Mouse (Mus musculus) forebrain, embryonic 15.5 days (tissue): ENCODE measurements around the gene Hdac10. TPM values are rescaled to one million over a fixed set of nuclear protein-coding genes. Genes with fewer than 3 reads are reported as not detected.
A peak's percentile ranks its signal among the peaks of the same experiment; 100 is the strongest.

Source experiments
- ATAC-seq: fragments of 200-750 bp; cut with Nextera tagmentation; replicated peaks from 2 replicates; pipeline ENCODE4 v1.8.0; 2017; ENCODE audit warnings: mild to moderate bottlenecking, moderate TSS enrichment, moderate library complexity
- H3K27ac ChIP-seq: fragments of 300-500 bp; sonication (generic); replicated peaks from 2 replicates; pipeline ENCODE4 v1.5.1; 2015; ENCODE audit warnings: mild to moderate bottlenecking, inconsistent platforms
- H3K27me3 ChIP-seq: fragments of 300-500 bp; sonication (generic); 2 replicates; pipeline ENCODE4 v1.6.1; 2015; ENCODE audit warnings: inconsistent platforms
- H3K36me3 ChIP-seq: fragments of 300-500 bp; sonication (generic); 2 replicates; pipeline ENCODE4 v1.6.1; 2015; ENCODE audit warnings: mild to moderate bottlenecking, inconsistent platforms
- H3K4me1 ChIP-seq: fragments of 300-500 bp; sonication (generic); 2 replicates; pipeline ENCODE4 v1.6.1; 2015; ENCODE audit warnings: inconsistent platforms
- H3K4me2 ChIP-seq: fragments of 300-500 bp; sonication (generic); replicated peaks from 2 replicates; pipeline ENCODE4 v1.6.1; 2015; ENCODE audit warnings: mild to moderate bottlenecking, inconsistent platforms
- H3K4me3 ChIP-seq: fragments of 300-500 bp; sonication (generic); 2 replicates; pipeline ENCODE4 v1.5.1; 2015; ENCODE audit warnings: mild to moderate bottlenecking, inconsistent platforms
- H3K9ac ChIP-seq: fragments of 300-500 bp; sonication (generic); replicated peaks from 2 replicates; pipeline ENCODE4 v1.6.1; 2015; ENCODE audit warnings: mild to moderate bottlenecking, inconsistent platforms
- H3K9me3 ChIP-seq: fragments of 300-500 bp; sonication (generic); 2 replicates; pipeline ENCODE4 v1.6.1; 2016; ENCODE audit warnings: inconsistent platforms
- WGBS: fragments of 180-500 bp; shearing (Covaris S2); methylation state at CpG from one replicate; pipeline ENCODE4 v1.1.7; 2015; ENCODE audit warnings: mixed read lengths; 5-methylcytosine and 5-hydroxymethylcytosine counted together
- polyA plus RNA-seq: library from polyadenylated mRNA; unstranded; fragments of >200 nt; fragmentation: Nextera tagmentation; extraction: Ambion mirVana; gene quantifications from 2 replicates; pipeline ENCODE4 v1.2.1, GENCODE M21; 2015

Gene Hdac10
- polyA plus RNA-seq, 1 experiment from 2014 or later: 31.5 TPM

DNA sequence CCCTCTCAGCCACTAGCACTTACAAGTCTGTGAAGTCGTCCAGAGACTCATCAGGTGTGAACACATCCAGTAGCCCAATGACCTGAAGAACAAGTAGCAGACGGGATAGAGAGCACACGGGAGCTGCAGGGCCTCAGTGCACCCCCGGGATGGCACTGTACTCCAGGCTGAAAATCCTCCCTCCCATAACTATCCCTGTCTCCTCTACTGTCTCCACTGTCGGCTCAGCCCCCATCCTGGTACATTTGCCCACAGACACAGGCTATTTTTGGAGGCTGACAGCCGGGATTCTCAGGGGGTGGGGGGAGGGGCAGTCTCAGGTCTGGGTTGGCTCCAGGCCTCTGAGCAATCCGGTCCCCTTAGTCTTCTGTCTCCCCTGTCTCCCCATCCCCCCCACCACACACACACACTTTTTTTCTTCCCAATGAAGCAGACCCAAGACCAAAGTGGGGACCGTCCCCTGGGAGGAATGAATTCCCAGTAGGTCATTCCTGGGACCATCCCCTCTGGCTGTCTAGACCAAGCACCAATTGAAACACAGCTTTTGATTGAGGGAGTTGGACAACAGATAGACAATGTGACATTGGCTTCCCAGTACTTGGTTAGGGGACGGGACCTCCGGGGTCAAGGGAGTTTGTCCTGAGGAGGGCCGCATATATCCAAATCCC, 9.0 kb upstream of the Hdac10 start:
- no peaks in the 10 kb centered on the region for H3K9me3 ChIP-seq
- H3K36me3 ChIP-seq: no peaks in the 10 kb centered on the region
- H3K27ac ChIP-seq: no peak overlapping the region
- H3K27me3 ChIP-seq: peaks cover 9% of the 10 kb centered on the region; the same call in 1 of the 2 replicates
- WGBS: 73% methylated on average over 11 of the region's 11 CpGs
- H3K4me3 ChIP-seq: no peak overlapping the region
- H3K4me2 ChIP-seq: no peak overlapping the region
- H3K9ac ChIP-seq: no peak overlapping the region
- H3K4me1 ChIP-seq: peaks cover 19% of the 10 kb centered on the region
- no peak for ATAC-seq

DNA sequence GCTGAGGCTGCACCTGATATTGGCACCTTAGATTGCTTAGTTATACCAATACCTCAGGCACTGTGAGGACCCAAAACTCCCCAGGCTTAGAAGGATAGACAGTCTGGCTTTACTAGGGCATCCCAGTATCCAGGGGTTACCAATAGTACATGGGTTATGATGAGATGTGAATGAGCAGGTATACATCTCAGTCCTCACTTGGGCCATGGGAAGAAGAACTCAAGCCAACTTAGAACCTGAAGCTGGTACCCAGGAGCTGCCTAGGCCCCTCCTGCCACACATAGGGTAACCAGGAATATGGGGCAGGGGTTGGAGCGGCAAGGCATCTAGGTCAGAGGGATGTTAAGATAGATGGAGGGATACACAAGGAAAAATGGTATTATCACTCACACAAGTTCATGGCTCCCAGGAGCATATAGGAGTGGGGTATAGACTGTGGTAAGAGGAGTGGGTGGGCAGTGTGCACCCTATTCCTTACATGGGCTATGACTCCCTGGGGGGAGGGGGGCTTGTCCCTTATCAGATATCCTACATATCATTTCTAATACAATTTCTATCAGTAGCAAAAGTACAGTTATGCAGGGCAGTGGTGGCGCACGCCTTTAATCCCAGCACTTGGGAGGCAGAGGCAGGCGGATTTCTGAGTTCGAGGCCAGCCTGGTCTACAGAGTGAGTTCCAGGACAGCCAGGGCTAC, 8.1 kb upstream of the Hdac10 start:
- Histone ChIP-seq H3K9ac (no peak overlapping the region), H3K4me1 (peaks cover 19% of the 10 kb centered on the region), H3K27ac (no peak overlapping the region), H3K4me3 (no peak overlapping the region), H3K36me3 (no peaks in the 10 kb centered on the region), H3K4me2 (no peak overlapping the region), H3K27me3 (peaks cover 9% of the 10 kb centered on the region; the same call in 1 of the 2 replicates), H3K9me3 (no peaks in the 10 kb centered on the region)
- no peak for ATAC-seq
- 91% methylated on average over 5 of the region's 5 CpGs for WGBS

DNA sequence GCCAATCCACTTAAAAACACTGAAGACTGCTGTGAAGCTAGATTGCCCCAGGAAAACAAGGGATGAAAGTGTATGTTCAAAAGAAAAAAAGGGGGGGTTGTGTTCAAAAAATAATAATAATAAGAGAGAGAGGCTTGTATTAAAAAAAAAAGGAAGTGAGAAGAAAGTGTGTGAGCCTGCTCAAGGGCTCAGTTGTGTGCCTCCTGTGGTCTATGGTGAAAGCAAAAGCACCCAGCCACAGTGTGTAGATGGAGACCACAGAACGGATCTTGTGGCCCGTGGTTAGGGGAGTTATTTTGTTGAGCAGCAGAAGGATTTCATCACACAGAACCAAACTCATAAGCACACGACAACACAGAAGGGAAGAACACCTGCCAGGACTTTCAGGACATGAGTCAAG, 2.8 kb upstream of the Hdac10 start:
- Histone ChIP-seq H3K9ac (no peak overlapping the region), H3K27me3 (no peaks in the 10 kb centered on the region), H3K4me3 (no peak overlapping the region), H3K4me1 (peaks cover 16% of the 10 kb centered on the region), H3K36me3 (no peaks in the 10 kb centered on the region), H3K27ac (no peak overlapping the region), H3K9me3 (no peaks in the 10 kb centered on the region), H3K4me2 (no peak overlapping the region)
- ATAC-seq: no peak
- 92% methylated on average over 3 of the region's 3 CpGs for WGBS

DNA sequence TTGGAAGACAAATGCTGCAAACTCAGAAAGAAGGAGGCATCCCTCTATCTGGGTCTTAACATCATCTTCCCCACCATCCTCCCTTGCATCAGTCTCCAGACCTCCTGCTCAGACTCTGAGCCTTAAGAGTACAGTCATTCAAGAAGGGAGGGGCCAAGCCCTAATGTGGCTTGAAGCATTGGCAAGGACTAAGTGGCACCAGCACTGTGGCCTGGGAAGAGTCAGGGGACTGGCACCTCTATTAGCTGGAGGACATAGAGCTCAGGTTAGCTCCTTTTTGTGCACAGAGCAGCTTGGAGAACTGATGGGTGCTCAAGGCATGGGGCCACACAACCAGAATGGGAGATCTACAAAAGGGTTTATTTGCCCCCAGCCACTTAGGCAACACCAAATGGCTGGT, 1.7 kb upstream of the Hdac10 start:
- Histone ChIP-seq H3K4me1 (peaks cover 16% of the 10 kb centered on the region), H3K4me3 (no peak overlapping the region), H3K27me3 (no peaks in the 10 kb centered on the region), H3K4me2 (no peak overlapping the region), H3K36me3 (peaks cover 3% of the 10 kb centered on the region; the same call in 1 of the 2 replicates), H3K9ac (no peak overlapping the region), H3K9me3 (no peaks in the 10 kb centered on the region), H3K27ac (no peak overlapping the region)
- no peak for ATAC-seq

- 90% methylated on average over 8 of the region's 8 CpGs for WGBS
- H3K9ac ChIP-seq: peak overlapping the region; percentile 68
- no peak for ATAC-seq
- peaks cover 4% of the 10 kb centered on the region; the same call in 1 of the 2 replicates for H3K36me3 ChIP-seq
- peaks cover 28% of the 10 kb centered on the region for H3K4me1 ChIP-seq
- H3K27me3 ChIP-seq: no peaks in the 10 kb centered on the region
- peak overlapping the region; percentile 90 for H3K4me2 ChIP-seq
- H3K9me3 ChIP-seq: no peaks in the 10 kb centered on the region
- H3K4me3 ChIP-seq: peak overlapping the region; percentile 65
- H3K27ac ChIP-seq: no peak overlapping the region
Observed at GRCm38 (mm10) chr15:89127364-89127940, 1.0 kb downstream of the Hdac10 start.

DNA sequence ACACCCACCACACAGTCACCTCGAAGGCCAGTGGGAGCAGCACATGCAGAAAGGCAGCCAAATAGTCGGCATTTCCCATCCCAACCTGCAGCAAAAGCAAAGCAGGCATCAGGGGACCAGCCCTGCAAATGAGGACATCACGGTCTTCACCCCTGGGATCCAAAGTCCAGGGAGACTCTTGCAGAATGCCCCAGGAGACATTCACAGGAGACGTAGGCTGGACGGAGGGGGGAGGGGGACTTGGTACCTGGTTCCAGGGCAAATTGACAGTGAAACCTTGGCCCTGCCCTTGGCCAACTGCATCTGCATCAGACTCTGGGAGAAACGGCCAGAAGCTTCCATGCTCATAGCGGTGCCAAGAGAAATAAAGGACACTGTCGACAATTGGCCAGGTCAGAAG, 1.9 kb downstream of the Hdac10 start:
- Histone ChIP-seq H3K9me3 (no peaks in the 10 kb centered on the region), H3K4me3 (no peak overlapping the region), H3K9ac (no peak overlapping the region), H3K27ac (no peak overlapping the region), H3K27me3 (no peaks in the 10 kb centered on the region), H3K4me2 (no peak overlapping the region), H3K36me3 (peaks cover 4% of the 10 kb centered on the region; the same call in 1 of the 2 replicates), H3K4me1 (peaks cover 36% of the 10 kb centered on the region)
- ATAC-seq: no peak
- WGBS: 87% methylated on average over 8 of the region's 8 CpGs

GRCm38 (mm10) chr15:89125351-89125750, 3.1 kb downstream of the Hdac10 start:
- Histone ChIP-seq H3K4me1 (peaks cover 49% of the 10 kb centered on the region), H3K9me3 (no peaks in the 10 kb centered on the region), H3K4me2 (no peak overlapping the region), H3K27ac (no peak overlapping the region), H3K9ac (no peak overlapping the region), H3K4me3 (no peak overlapping the region), H3K36me3 (peaks cover 4% of the 10 kb centered on the region; the same call in 1 of the 2 replicates), H3K27me3 (no peaks in the 10 kb centered on the region)
- ATAC-seq: no peak
- 93% methylated on average over 9 of the region's 9 CpGs for WGBS

- peaks cover 4% of the 10 kb centered on the region; the same call in 1 of the 2 replicates for H3K36me3 ChIP-seq
- H3K9ac ChIP-seq: no peak overlapping the region
- no peaks in the 10 kb centered on the region for H3K9me3 ChIP-seq
- WGBS: 93% methylated on average over 3 of the region's 3 CpGs
- no peaks in the 10 kb centered on the region for H3K27me3 ChIP-seq
- H3K4me2 ChIP-seq: no peak overlapping the region
- no peak overlapping the region for H3K4me3 ChIP-seq
- peak overlapping the region; percentile 92; the same call in 1 of the 2 replicates for H3K27ac ChIP-seq
- no peak for ATAC-seq
- peaks cover 59% of the 10 kb centered on the region for H3K4me1 ChIP-seq
Observed at GRCm38 (mm10) chr15:89124312-89124711, 4.2 kb downstream of the Hdac10 start.

- H3K9me3 ChIP-seq: no peaks in the 10 kb centered on the region
- no peaks in the 10 kb centered on the region for H3K27me3 ChIP-seq
- H3K4me2 ChIP-seq: peak overlapping the region; percentile 93
- peak overlapping the region; percentile 61 for H3K9ac ChIP-seq
- peak overlapping the region; percentile 92 for H3K27ac ChIP-seq
- H3K4me3 ChIP-seq: peak overlapping the region; percentile 79
- peak; percentile 8; the same call in 1 of the 2 replicates for ATAC-seq
- H3K4me1 ChIP-seq: peaks cover 55% of the 10 kb centered on the region
- WGBS: 36% methylated on average over 11 of the region's 11 CpGs
- H3K36me3 ChIP-seq: peaks cover 4% of the 10 kb centered on the region; the same call in 1 of the 2 replicates
Observed at GRCm38 (mm10) chr15:89123595-89123994, 4.9 kb downstream of the Hdac10 start.

- H3K4me2 ChIP-seq: peak within 1 kb of the TSS; percentile 93
- WGBS: under 1% methylated on average over 47 of the region's 47 CpGs
- H3K9me3 ChIP-seq: no peaks in the 10 kb centered on the region
- peaks cover 4% of the 10 kb centered on the region; the same call in 1 of the 2 replicates for H3K36me3 ChIP-seq
- peak within 1 kb of the TSS; percentile 79 for H3K4me3 ChIP-seq
- ATAC-seq: peak; percentile 84
- peak within 1 kb of the TSS; percentile 61 for H3K9ac ChIP-seq
- H3K27me3 ChIP-seq: no peaks in the 10 kb centered on the region
- H3K4me1 ChIP-seq: peaks cover 51% of the 10 kb centered on the region
- peak within 1 kb of the TSS; percentile 92 for H3K27ac ChIP-seq
Observed at GRCm38 (mm10) chr15:89122649-89123366, 5.7 kb downstream of the Hdac10 start, which contains the start of gene Tubgcp6. TSS of gene Tubgcp6 (minus strand) at chr15:89123112.

GRCm38 (mm10) chr15:89118007-89118406, 10.5 kb downstream of the Hdac10 start:
- no peak overlapping the region for H3K27ac ChIP-seq
- H3K9ac ChIP-seq: no peak overlapping the region
- H3K4me2 ChIP-seq: no peak overlapping the region
- H3K4me1 ChIP-seq: peaks cover 33% of the 10 kb centered on the region
- no peak overlapping the region for H3K4me3 ChIP-seq
- peaks cover 32% of the 10 kb centered on the region for H3K36me3 ChIP-seq
- ATAC-seq: no peak
- H3K9me3 ChIP-seq: no peaks in the 10 kb centered on the region
- no peaks in the 10 kb centered on the region for H3K27me3 ChIP-seq

DNA sequence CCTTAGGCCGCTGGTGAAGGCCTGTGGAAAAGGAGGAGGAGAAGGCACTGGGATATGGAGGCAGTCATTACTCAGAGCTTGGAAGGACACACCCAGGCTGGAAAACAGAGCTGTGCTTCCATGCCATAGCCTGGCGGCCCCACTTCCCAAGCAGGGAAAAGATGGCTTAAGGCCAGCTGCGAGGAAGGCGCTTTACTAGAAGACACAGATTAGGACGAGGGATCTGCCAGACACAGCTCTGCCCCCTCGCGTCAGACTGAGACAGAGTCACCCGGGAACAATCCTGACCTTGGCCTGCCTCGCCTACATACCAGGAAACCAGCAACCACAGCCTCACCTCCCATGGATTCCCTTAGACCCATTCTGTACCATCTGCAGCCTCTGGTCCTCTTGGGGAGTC, 18.4 kb downstream of the Hdac10 start:
- no peak overlapping the region for H3K4me3 ChIP-seq
- H3K9ac ChIP-seq: no peak overlapping the region
- H3K4me2 ChIP-seq: no peak overlapping the region
- peaks cover 79% of the 10 kb centered on the region for H3K36me3 ChIP-seq
- no peaks in the 10 kb centered on the region for H3K9me3 ChIP-seq
- H3K27me3 ChIP-seq: no peaks in the 10 kb centered on the region
- H3K27ac ChIP-seq: no peak overlapping the region
- no peaks in the 10 kb centered on the region for H3K4me1 ChIP-seq
- no peak for ATAC-seq
- WGBS: 84% methylated on average over 9 of the region's 9 CpGs
